Mouse (Mus musculus): ENCODE results near the gene Snrpa.

GRCm38 (mm10) chr7:27193731-27194130, 2.3 kb downstream of the Snrpa start:
- TF ChIP-seq CTCF (IDR thresholded peaks at IDR 0.05; ENCODE audit: control insufficient read depth, insufficient read depth, insufficient replicate concordance, low read depth, low read length) (no peak), POLR2A (IDR thresholded peaks at IDR 0.05; ENCODE audit: control insufficient read depth, low read depth, low read length) (no peak)
